Mouse (Mus musculus) limb, embryonic 15.5 days (tissue): Measurements from ENCODE around the gene C330021F23Rik. TPM values are rescaled to one million over a fixed set of nuclear protein-coding genes. Genes with fewer than 3 reads are reported as not detected.
A peak's percentile ranks its signal among the peaks of the same experiment; 100 is the strongest.

ENCODE experiments used
- ATAC-seq: fragments of 200-750 bp; cut with Nextera tagmentation; 2 replicates; pipeline ENCODE4 v1.8.0; 2017; ENCODE audit warnings: low read depth, moderate TSS enrichment; ENCODE audit not compliant: insufficient number of reproducible peaks, low FRiP score, low TSS enrichment
- H3K27ac ChIP-seq: fragments of 300-500 bp; sonication (generic); 2 replicates; pipeline ENCODE4 v1.5.1; 2015; ENCODE audit warnings: moderate library complexity, mild to moderate bottlenecking, inconsistent platforms
- H3K27me3 ChIP-seq: fragments of 300-500 bp; sonication (generic); 2 replicates; pipeline ENCODE4 v1.6.1; 2015; ENCODE audit warnings: inconsistent platforms
- H3K36me3 ChIP-seq: fragments of 300-500 bp; sonication (generic); 2 replicates; pipeline ENCODE4 v1.6.1; 2015; ENCODE audit warnings: inconsistent platforms
- H3K4me1 ChIP-seq: fragments of 300-500 bp; sonication (generic); 2 replicates; pipeline ENCODE4 v1.6.1; 2015; ENCODE audit warnings: inconsistent platforms
- H3K4me2 ChIP-seq: fragments of 300-500 bp; sonication (generic); 2 replicates; pipeline ENCODE4 v1.6.1; 2015; ENCODE audit warnings: mild to moderate bottlenecking, inconsistent platforms
- H3K4me3 ChIP-seq: fragments of 300-500 bp; sonication (generic); 2 replicates; pipeline ENCODE4 v1.5.1; 2015; ENCODE audit warnings: mild to moderate bottlenecking, inconsistent platforms
- H3K9ac ChIP-seq: fragments of 300-500 bp; sonication (generic); 2 replicates; pipeline ENCODE4 v1.6.1; 2015; ENCODE audit warnings: inconsistent platforms
- H3K9me3 ChIP-seq: fragments of 300-500 bp; sonication (generic); 2 replicates; pipeline ENCODE4 v1.6.1; 2016; ENCODE audit warnings: inconsistent platforms
- WGBS: fragments of 180-500 bp; shearing (Covaris S2); methylation state at CpG from one replicate; pipeline ENCODE4 v1.1.7; 2015; 5-methylcytosine and 5-hydroxymethylcytosine counted together
- polyA plus RNA-seq: library from polyadenylated mRNA; unstranded; fragments of >200 nt; fragmentation: Nextera tagmentation; extraction: Ambion mirVana; gene quantifications from 2 replicates; pipeline ENCODE4 v1.2.1, GENCODE M21; 2015

C330021F23Rik gene
- polyA plus RNA-seq, 1 experiment from 2014 or later: 0.47 TPM

GRCm38 (mm10) chr8:3594466-3594865 is 26.7 kb downstream of the C330021F23Rik start:
- Histone ChIP-seq H3K36me3 (0 out of 2 replicates have a peak, but pooled peaks cover 9% of the 10 kb centered on the region), H3K9me3 (no peaks in the 10 kb centered on the region), H3K4me1 (no peaks in the 10 kb centered on the region), H3K4me3 (no peak overlapping the region), H3K4me2 (no peak overlapping the region), H3K27ac (no peak overlapping the region), H3K27me3 (no peaks in the 10 kb centered on the region), H3K9ac (no peak overlapping the region)
- 84% methylated on average over 2 of the region's 2 CpGs for WGBS
- no peak for ATAC-seq

GRCm38 (mm10) chr8:3598054-3598453 is 30.3 kb downstream of the C330021F23Rik start:
- peaks cover 28% of the 10 kb centered on the region for H3K36me3 ChIP-seq
- H3K4me1 ChIP-seq: no peaks in the 10 kb centered on the region
- 56% methylated on average over 3 of the region's 3 CpGs for WGBS
- no peak overlapping the region for H3K4me2 ChIP-seq
- ATAC-seq: no peak
- no peaks in the 10 kb centered on the region for H3K27me3 ChIP-seq
- no peak overlapping the region for H3K27ac ChIP-seq
- H3K4me3 ChIP-seq: no peak overlapping the region
- H3K9me3 ChIP-seq: no peaks in the 10 kb centered on the region
- H3K9ac ChIP-seq: no peak overlapping the region

- no peak overlapping the region for H3K27ac ChIP-seq
- 65% methylated on average over 1 of the region's 1 CpGs for WGBS
- H3K9me3 ChIP-seq: no peaks in the 10 kb centered on the region
- no peaks in the 10 kb centered on the region for H3K27me3 ChIP-seq
- no peaks in the 10 kb centered on the region for H3K4me1 ChIP-seq
- H3K4me2 ChIP-seq: no peak overlapping the region
- peaks cover 39% of the 10 kb centered on the region for H3K36me3 ChIP-seq
- H3K9ac ChIP-seq: no peak overlapping the region
- ATAC-seq: no peak
- H3K4me3 ChIP-seq: no peak overlapping the region
Observed at GRCm38 (mm10) chr8:3599219-3599618, 31.4 kb downstream of the C330021F23Rik start.

- Histone ChIP-seq H3K27ac (no peak overlapping the region), H3K4me1 (no peaks in the 10 kb centered on the region), H3K4me2 (no peak overlapping the region), H3K36me3 (peaks cover 42% of the 10 kb centered on the region), H3K27me3 (no peaks in the 10 kb centered on the region), H3K9ac (no peak overlapping the region), H3K9me3 (no peaks in the 10 kb centered on the region), H3K4me3 (no peak overlapping the region)
- ATAC-seq: no peak
- 82% methylated on average over 6 of the region's 6 CpGs for WGBS
Observed at GRCm38 (mm10) chr8:3600401-3600800, 32.6 kb downstream of the C330021F23Rik start.

- Histone ChIP-seq H3K36me3 (peaks cover 60% of the 10 kb centered on the region), H3K27ac (no peak overlapping the region), H3K27me3 (no peaks in the 10 kb centered on the region), H3K9me3 (no peaks in the 10 kb centered on the region), H3K4me2 (no peak overlapping the region), H3K9ac (no peak overlapping the region), H3K4me3 (no peak overlapping the region), H3K4me1 (no peaks in the 10 kb centered on the region; the same call in 1 of the 2 replicates)
- 77% methylated on average over 13 of the region's 13 CpGs for WGBS
- no peak for ATAC-seq
Observed at GRCm38 (mm10) chr8:3603439-3603838, 35.6 kb downstream of the C330021F23Rik start.

GRCm38 (mm10) chr8:3606593-3606992 is 38.8 kb downstream of the C330021F23Rik start:
- Histone ChIP-seq H3K9me3 (no peaks in the 10 kb centered on the region), H3K27me3 (no peaks in the 10 kb centered on the region), H3K4me2 (no peak overlapping the region), H3K4me1 (peaks cover 5% of the 10 kb centered on the region; the same call in 1 of the 2 replicates), H3K27ac (no peak overlapping the region), H3K36me3 (peaks cover 76% of the 10 kb centered on the region), H3K4me3 (no peak overlapping the region), H3K9ac (no peak overlapping the region)
- 81% methylated on average over 16 of the region's 16 CpGs for WGBS
- no peak for ATAC-seq

GRCm38 (mm10) chr8:3607822-3608221 is 40.0 kb downstream of the C330021F23Rik start:
- no peaks in the 10 kb centered on the region for H3K9me3 ChIP-seq
- no peak overlapping the region for H3K4me3 ChIP-seq
- ATAC-seq: no peak
- peaks cover 77% of the 10 kb centered on the region for H3K36me3 ChIP-seq
- no peak overlapping the region for H3K4me2 ChIP-seq
- peaks cover 5% of the 10 kb centered on the region; the same call in 1 of the 2 replicates for H3K4me1 ChIP-seq
- no peak overlapping the region for H3K9ac ChIP-seq
- no peak overlapping the region for H3K27ac ChIP-seq
- 88% methylated on average over 7 of the region's 7 CpGs for WGBS
- no peaks in the 10 kb centered on the region for H3K27me3 ChIP-seq

GRCm38 (mm10) chr8:3609046-3609815 is 41.4 kb downstream of the C330021F23Rik start:
- Histone ChIP-seq H3K27me3 (no peaks in the 10 kb centered on the region), H3K27ac (peak overlapping the region; percentile 27; the same call in 1 of the 2 replicates), H3K4me3 (no peak overlapping the region), H3K4me2 (no peak overlapping the region), H3K4me1 (peaks cover 5% of the 10 kb centered on the region; the same call in 1 of the 2 replicates), H3K9ac (no peak overlapping the region), H3K9me3 (no peaks in the 10 kb centered on the region), H3K36me3 (peaks cover 80% of the 10 kb centered on the region)
- WGBS: 72% methylated on average over 12 of the region's 12 CpGs
- no peak for ATAC-seq

GRCm38 (mm10) chr8:3609816-3610150 is 42.0 kb downstream of the C330021F23Rik start:
- 66% methylated on average over 6 of the region's 6 CpGs for WGBS
- no peak for ATAC-seq
- Histone ChIP-seq H3K4me3 (no peak overlapping the region), H3K4me1 (peaks cover 5% of the 10 kb centered on the region; the same call in 1 of the 2 replicates), H3K4me2 (no peak overlapping the region), H3K27me3 (no peaks in the 10 kb centered on the region), H3K9me3 (no peaks in the 10 kb centered on the region), H3K9ac (no peak overlapping the region), H3K27ac (no peak overlapping the region; the same call in 1 of the 2 replicates), H3K36me3 (peaks cover 82% of the 10 kb centered on the region)

GRCm38 (mm10) chr8:3621199-3621970 is 53.6 kb downstream of the C330021F23Rik start, which contains the start of the genes Xab2 and Pet100:
Gene Xab2, minus strand, starts transcription at chr8:3621316.
Gene Pet100, plus strand, starts transcription at chr8:3621548.
- Histone ChIP-seq H3K36me3 (peaks cover 23% of the 10 kb centered on the region), H3K27me3 (no peaks in the 10 kb centered on the region), H3K4me2 (peak within 1 kb of the TSS; percentile 73), H3K27ac (no peak within 1 kb of the TSS), H3K9me3 (no peaks in the 10 kb centered on the region), H3K4me1 (peaks cover 21% of the 10 kb centered on the region), H3K9ac (peak within 1 kb of the TSS; percentile 70), H3K4me3 (peak within 1 kb of the TSS; percentile 72)
- peak; percentile 98 for ATAC-seq
- under 1% methylated on average over 37 of the region's 37 CpGs for WGBS

GRCm38 (mm10) chr8:3622119-3622518 is 54.3 kb downstream of the C330021F23Rik start:
- no peaks in the 10 kb centered on the region for H3K9me3 ChIP-seq
- peaks cover 21% of the 10 kb centered on the region for H3K4me1 ChIP-seq
- 75% methylated on average over 8 of the region's 8 CpGs for WGBS
- no peak overlapping the region for H3K27ac ChIP-seq
- peaks cover 18% of the 10 kb centered on the region for H3K36me3 ChIP-seq
- peak overlapping the region; percentile 72 for H3K4me3 ChIP-seq
- no peak overlapping the region; the same call in 1 of the 2 replicates for H3K9ac ChIP-seq
- ATAC-seq: no peak
- no peaks in the 10 kb centered on the region for H3K27me3 ChIP-seq
- H3K4me2 ChIP-seq: peak overlapping the region; percentile 57

- no peak within 1 kb of the TSS for H3K27ac ChIP-seq
- H3K4me1 ChIP-seq: peaks cover 10% of the 10 kb centered on the region
- WGBS: 64% methylated on average over 1 of the region's 1 CpGs
- H3K9me3 ChIP-seq: no peaks in the 10 kb centered on the region
- no peak within 1 kb of the TSS for H3K4me3 ChIP-seq
- no peak within 1 kb of the TSS for H3K9ac ChIP-seq
- peaks cover 13% of the 10 kb centered on the region; the same call in 1 of the 2 replicates for H3K27me3 ChIP-seq
- ATAC-seq: no peak
- no peak within 1 kb of the TSS for H3K4me2 ChIP-seq
- no peaks in the 10 kb centered on the region for H3K36me3 ChIP-seq
Observed at GRCm38 (mm10) chr8:3625445-3625844, 57.7 kb downstream of the C330021F23Rik start, which contains the start of gene Pcp2. Gene Pcp2, minus strand, starts transcription at chr8:3625545.
